Mouse (Mus musculus) 416B (cell line): ENCODE results near the gene Vwce.

Source experiments
- DNase-seq: peaks from one replicate; pipeline ENCODE4 v3.0.0; 2011; ENCODE audit warnings: low read depth

The Vwce gene

GRCm38 (mm10) chr19:10715476-10715875 lies 81.5 kb downstream of the Vwce start:
- DNase-seq = no peak
